Mouse (Mus musculus) monocyte, adult 5-6 weeks (primary cell): ENCODE measurements around the gene Ovgp1. TPM values are rescaled to one million over a fixed set of nuclear protein-coding genes. Genes with fewer than 3 reads are reported as not detected.
"Not testable (repeated sequence)": the region's sequence is repeated elsewhere in the genome, so short reads cannot be mapped to it uniquely, and the experiment has no call there.

Experiments
- ATAC-seq: fragments of 153-309, 156-312 bp; replicated peaks from 2 replicates; pipeline ENCODE4 v1.8.0; 2017; ENCODE audit warnings: mild to moderate bottlenecking; ENCODE audit not compliant: low TSS enrichment, insufficient number of reproducible peaks, severe bottlenecking, poor library complexity, low FRiP score
- total RNA-seq: library from RNA; stranded (forward); fragments of 200-1000, 200-491, 200-594 nt; gene quantifications from 3 replicates; pipeline ENCODE4 v1.2.3, GENCODE M21; 2017

Gene Ovgp1
- total RNA-seq, 1 experiment from 2014 or later = 0.95 TPM

DNA sequence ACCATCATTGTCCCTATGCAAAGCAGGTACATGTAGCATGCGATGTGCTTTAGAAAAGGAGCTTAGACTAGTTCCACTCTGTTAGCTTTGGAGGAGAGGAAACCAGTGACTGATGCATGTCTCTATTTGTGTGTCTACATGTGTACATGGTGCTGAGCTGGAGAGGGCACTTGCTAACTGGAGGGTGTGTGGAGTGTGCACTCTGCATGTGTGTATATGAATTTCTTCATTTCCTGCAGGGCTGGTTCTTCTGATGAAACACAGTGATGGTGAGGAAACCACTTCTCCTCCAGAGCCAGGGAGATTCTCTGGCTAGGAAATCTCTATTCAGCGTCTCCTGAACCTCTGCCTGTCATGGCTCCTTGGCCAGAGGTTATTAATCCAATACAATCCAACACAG, 663 bp downstream of the Ovgp1 start:
- ATAC-seq = 0 out of 2 replicates have a peak, but pooled peaks have one; percentile 47

DNA sequence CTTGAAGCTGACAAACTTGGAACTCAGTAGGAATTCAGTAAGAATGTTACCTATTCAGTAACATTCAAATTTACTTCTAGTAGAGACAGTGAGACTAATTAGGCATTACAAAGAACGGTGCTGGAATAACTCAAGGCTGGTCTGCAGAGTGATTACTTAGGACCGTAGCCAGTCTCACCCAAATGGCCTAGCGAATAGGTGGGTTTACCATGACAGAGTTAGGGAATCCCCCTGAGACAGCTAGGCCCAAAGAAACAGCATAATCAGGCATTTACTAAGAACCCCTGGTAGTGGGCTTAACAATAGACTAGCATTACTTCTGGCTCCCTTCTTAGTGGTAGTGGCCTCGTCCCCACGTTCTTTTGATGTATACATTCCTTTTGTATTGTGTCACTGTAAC, 16.1 kb downstream of the Ovgp1 start:
- not testable (repeated sequence) for ATAC-seq

DNA sequence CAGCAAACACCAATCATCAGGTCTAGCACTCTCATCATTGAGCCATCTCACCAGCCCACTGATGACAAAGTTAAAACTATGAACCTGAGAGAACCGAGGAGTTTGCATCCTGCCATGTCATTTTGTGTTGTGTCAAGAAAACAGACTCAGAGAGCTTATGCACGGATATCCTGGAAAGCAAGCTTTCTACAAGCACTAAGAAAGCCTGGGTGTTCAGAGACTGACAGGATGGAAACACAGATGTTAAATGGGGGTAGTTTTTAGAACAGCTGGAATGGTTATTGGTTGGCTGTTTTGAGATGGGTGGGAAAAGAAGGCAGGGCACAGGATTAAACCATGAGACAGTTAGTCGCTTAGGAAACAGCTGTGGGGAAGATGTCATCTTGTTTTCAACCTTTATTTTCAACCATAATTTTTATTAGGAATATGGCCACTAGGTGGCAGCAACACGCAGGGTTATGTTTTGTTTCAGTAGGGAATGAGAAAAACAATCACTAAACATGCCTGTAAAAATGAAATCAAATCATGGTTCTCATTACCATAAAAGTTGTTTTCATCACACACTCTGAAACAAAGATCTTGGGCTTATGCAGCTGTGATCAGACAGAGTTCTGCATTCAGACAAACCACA, 18.3 kb downstream of the Ovgp1 start:
- ATAC-seq = no peak

GRCm38 (mm10) chr3:105994730-105995129, 21.2 kb downstream of the Ovgp1 start:
- no peak for ATAC-seq

- ATAC-seq = no peak
These were observed 27.3 kb downstream of the Ovgp1 start for GRCm38 (mm10) chr3:106000707-106001375.

GRCm38 (mm10) chr3:106001416-106002370, 28.2 kb downstream of the Ovgp1 start:
- ATAC-seq = peak; percentile 66

DNA sequence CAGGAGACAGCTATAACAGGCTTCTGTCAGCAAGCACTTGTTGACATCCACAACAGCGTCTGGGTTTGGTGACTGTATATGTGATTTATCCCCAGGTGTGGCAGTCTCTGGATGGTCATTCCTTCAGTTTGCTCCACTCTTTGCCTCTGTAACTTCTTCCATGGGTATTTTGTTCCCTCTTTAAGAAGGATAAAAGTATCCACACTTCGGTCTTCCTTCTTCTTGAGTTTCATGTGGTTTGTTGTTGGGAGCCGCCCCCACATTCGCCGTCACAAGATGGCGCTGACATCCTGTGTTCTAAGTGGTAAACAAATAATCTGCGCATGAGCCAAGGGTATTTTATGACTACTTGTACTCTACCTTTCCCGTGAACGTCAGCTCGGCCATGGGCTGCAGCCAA, 29.8 kb downstream of the Ovgp1 start:
- ATAC-seq = not testable (repeated sequence)

GRCm38 (mm10) chr3:106014546-106014945, 41.0 kb downstream of the Ovgp1 start, which contains the start of gene Pifo:
Gene Pifo, minus strand, starts transcription at chr3:106014646.
- ATAC-seq = no peak

- ATAC-seq = no peak
These were observed 48.3 kb downstream of the Ovgp1 start for GRCm38 (mm10) chr3:106021840-106022239.

GRCm38 (mm10) chr3:106024135-106024534, 50.6 kb downstream of the Ovgp1 start:
- no peak for ATAC-seq

DNA sequence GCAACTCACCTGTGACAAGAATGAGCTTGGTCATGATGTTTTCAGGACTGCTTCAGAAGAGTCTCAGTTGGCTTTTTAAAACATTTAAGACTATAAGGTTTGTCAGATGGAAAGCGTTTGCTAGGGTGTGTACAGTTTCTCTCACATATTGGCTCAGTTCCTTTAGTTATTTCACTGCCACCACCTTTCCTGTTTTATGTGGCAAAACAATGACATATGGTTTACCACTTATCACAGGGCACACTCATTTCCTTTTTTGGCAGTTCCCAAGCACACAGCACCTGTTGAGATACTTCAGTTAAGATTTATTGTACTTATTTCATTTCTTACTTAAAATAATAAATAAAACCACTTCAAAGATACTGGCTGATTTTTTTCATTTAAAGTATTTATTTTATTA, 59.3 kb downstream of the Ovgp1 start, which contains the start of gene Chil5:
Gene Chil5, minus strand, starts transcription at position 34 of the 400 bp plus-strand sequence.
- no peak for ATAC-seq

Other genes starting within 250 kb of the Ovgp1 start
- 424 to 819 TPM (median 731 TPM) in 3 replicates for gene Rap1a, start 172.4 kb upstream of the Ovgp1 start, total RNA-seq
- gene Adora3, start 102.9 kb upstream of the Ovgp1 start, total RNA-seq = 5.1 to 7.1 TPM in 2 of 3 replicates, not detected in the other
- 0.39 to 3.4 TPM (median 2.0 TPM) in 3 replicates for gene Tmigd3, start 102.8 kb upstream of the Ovgp1 start, total RNA-seq
- gene I830077J02Rik, start 41.0 kb upstream of the Ovgp1 start, total RNA-seq = 39.0 to 51.7 TPM (median 50.2 TPM) in 3 replicates
- gene Wdr77, start 14.3 kb upstream of the Ovgp1 start, total RNA-seq = 10.7 to 20.3 TPM (median 12.9 TPM) in 3 replicates
- gene Atp5f1, start 13.6 kb upstream of the Ovgp1 start, total RNA-seq = 316 to 456 TPM (median 356 TPM) in 3 replicates
- not detected in 3 replicates for gene Pifo, start 40.9 kb downstream of the Ovgp1 start, total RNA-seq
- 1.1 to 4.9 TPM in 2 of 3 replicates, not detected in the other for gene Chil5, start 59.1 kb downstream of the Ovgp1 start, total RNA-seq
- not detected in 3 replicates for gene Chia1, start 139.5 kb downstream of the Ovgp1 start, total RNA-seq
- 20.3 to 46.6 TPM (median 38.3 TPM) in 3 replicates for gene Chil3, start 193.9 kb downstream of the Ovgp1 start, total RNA-seq
- not detected in 3 replicates for gene Chil4, start 245.8 kb downstream of the Ovgp1 start, total RNA-seq